ENCODE assay signal across 18 mouse cellular contexts in genomic region chr7:78589766-78590165, GRCm38 (mm10).
"Had no signal": no experiment of that assay in that cellular context is flagged by ENCODE, and none has a peak within 500 bp of the region (broad histone marks: within the 10 kb centered on the region; RNA-seq: fewer than 3 reads in every experiment).

No protein-coding gene starts in this region.

- DNase-seq: liver, postnatal 0 days; lung, adult 2 months; lung, postnatal 14 days; lung, postnatal 36 days; midbrain, embryonic 14.5 days; right cerebral cortex, postnatal 14 days; thymus, adult 2 months; thymus, postnatal 25 days; thymus, postnatal 4 days had no signal

- H3K27ac ChIP-seq: lung, embryonic 15.5 days; macrophage; midbrain, embryonic 12.5 days; neural tube, embryonic 12.5 days; stomach, embryonic 15.5 days; stomach, postnatal 0 days had no signal

- H3K9ac ChIP-seq: liver, postnatal 0 days; lung, embryonic 15.5 days; midbrain, embryonic 12.5 days; neural tube, embryonic 12.5 days; stomach, embryonic 15.5 days had no signal

- H3K4me3 ChIP-seq: lung, embryonic 15.5 days; megakaryocyte, embryonic 14.5 days; midbrain, embryonic 12.5 days; neural tube, embryonic 12.5 days; stomach, embryonic 15.5 days had no signal

- H3K4me2 ChIP-seq: lung, embryonic 15.5 days; midbrain, embryonic 12.5 days; neural tube, embryonic 12.5 days; stomach, embryonic 15.5 days had no signal

- H3K4me1 ChIP-seq: lung, embryonic 15.5 days; megakaryocyte, embryonic 14.5 days; midbrain, embryonic 12.5 days; stomach, embryonic 15.5 days had no signal

- H3K36me3 ChIP-seq: lung, embryonic 15.5 days; midbrain, embryonic 12.5 days; neural tube, embryonic 12.5 days; stomach, embryonic 15.5 days had no signal

- H3K9me3 ChIP-seq: lung, embryonic 15.5 days; megakaryocyte, embryonic 14.5 days; midbrain, embryonic 12.5 days; neural tube, embryonic 12.5 days; stomach, embryonic 15.5 days had no signal

- H3K27me3 ChIP-seq: neural tube, embryonic 12.5 days had no signal

- ATAC-seq: liver, postnatal 0 days; lung, postnatal 0 days; midbrain, embryonic 16.5 days had no signal
